Mouse (Mus musculus) small intestine, adult 2 months (tissue): Measurements from ENCODE around the gene Sgpp1.

Source experiments
- CTCF ChIP-seq: fragments of 200-500 bp; IDR thresholded peaks from 2 replicates; pipeline ENCODE4 v1.5.1; 2012; ENCODE audit warnings: low read depth, mild to moderate bottlenecking, control low read depth, inconsistent platforms, low read length, moderate library complexity, mixed read lengths; ENCODE audit not compliant: insufficient replicate concordance, insufficient read length; ENCODE audit errors: extremely low read depth
- POLR2A ChIP-seq: fragments of 200-500 bp; IDR thresholded peaks from 2 replicates; pipeline ENCODE4 v1.6.1; 2012; ENCODE audit warnings: low read depth, mild to moderate bottlenecking, control low read depth, inconsistent platforms, low read length, moderate library complexity

DNA sequence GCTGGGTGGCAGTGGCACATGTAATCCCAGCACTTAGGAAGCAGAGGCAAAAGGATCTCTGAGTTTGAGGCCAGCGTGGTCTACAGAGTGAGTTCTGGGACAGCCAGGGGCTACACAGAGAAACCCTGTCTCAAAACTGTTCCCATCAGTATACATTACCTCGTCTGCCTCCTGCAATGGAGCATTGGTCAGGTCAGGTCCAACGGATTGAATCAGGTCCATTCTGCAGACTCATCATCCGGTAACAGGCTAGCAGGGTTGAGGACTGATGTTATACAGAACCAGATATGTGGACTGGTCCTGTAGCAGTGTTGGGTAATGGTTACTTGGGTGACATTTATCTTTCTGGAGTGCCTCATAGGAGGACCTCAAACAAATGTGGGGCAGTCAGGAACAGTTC is 62.9 kb downstream of the Sgpp1 start:
- TF ChIP-seq CTCF (no peak), POLR2A (no peak)
